Comparison of ENCODE assay signal across 9 mouse cellular contexts in the genomic region with DNA sequence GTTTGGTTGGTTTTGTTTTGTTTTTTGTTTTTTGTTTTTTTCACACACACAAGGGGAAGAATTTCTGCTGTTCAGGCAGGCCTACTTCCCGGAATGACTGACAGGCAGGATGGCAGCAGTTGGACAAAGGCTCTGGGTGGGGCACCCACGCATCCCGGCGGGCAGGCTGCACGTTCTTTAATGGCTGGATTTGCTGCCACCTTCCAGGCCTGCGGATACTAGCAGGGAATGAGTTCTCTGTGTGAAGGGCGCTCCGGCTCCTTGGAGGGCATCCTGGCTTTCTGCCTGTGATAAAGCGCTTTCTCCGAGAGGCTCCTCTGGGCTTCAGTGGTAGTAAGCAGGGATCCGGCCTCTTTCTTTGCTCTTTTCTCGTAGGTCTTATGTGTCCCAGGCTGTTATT. TPM values are rescaled to one million over a fixed set of nuclear protein-coding genes. Genes with fewer than 3 reads are reported as not detected.
DNase-seq lines count a peak whose midpoint lies in the region; ATAC-seq and TF ChIP-seq lines count a peak whose summit lies in the region.
"Had no signal": no experiment of that assay in that cellular context is flagged by ENCODE, and none has a peak within 500 bp of the region (broad histone marks: within the 10 kb centered on the region; RNA-seq: fewer than 3 reads in every experiment).

No protein-coding gene starts in this region.

- no peaks in the 10 kb centered on the region for H3K36me3 ChIP-seq in embryonic facial prominence, embryonic 15.5 days
- no peaks in the 10 kb centered on the region for H3K36me3 ChIP-seq in intestine, embryonic 15.5 days
- H3K36me3 ChIP-seq in neural tube, embryonic 12.5 days: no peaks in the 10 kb centered on the region

- intact Hi-C loops in left cerebral cortex, adult 2 months (cut with DNase I): loop anchor here (2.0 to 10.0 kb wide), 7 partner anchors 13 to 835 kb away; no protein-coding TSS in a partner anchor
- intact Hi-C loops in left cerebral cortex, postnatal 36 days (cut with DNase I): loop anchor here (2.0 to 10.0 kb wide), 7 partner anchors 45 to 977 kb away; no protein-coding TSS in a partner anchor

- no peak for TF ChIP-seq CTCF in left cerebral cortex, adult 2 months (IDR thresholded peaks at IDR 0.05)

- H3K27me3 ChIP-seq in embryonic facial prominence, embryonic 15.5 days: peaks cover 37% of the 10 kb centered on the region
- H3K27me3 ChIP-seq in intestine, embryonic 15.5 days (replicated peaks): peaks cover 13% of the 10 kb centered on the region; the same call in 1 of the 2 replicates
- no peaks in the 10 kb centered on the region for H3K27me3 ChIP-seq in neural tube, embryonic 12.5 days (replicated peaks)

- no peak for DNase-seq in left cerebral cortex, adult 2 months (ENCODE audit: extremely low spot score in 1 of 2, low spot score in 2 of 2)
- no peak for DNase-seq in left cerebral cortex, postnatal 36 days (ENCODE audit: low spot score in 2 of 2)
- no peak for DNase-seq in cerebellum, adult 9-11 months
- no peak for DNase-seq in thymus, postnatal 25 days

- H3K9ac ChIP-seq in embryonic facial prominence, embryonic 15.5 days: no peak overlapping the region
- no peak overlapping the region for H3K9ac ChIP-seq in intestine, embryonic 15.5 days
- H3K9ac ChIP-seq in neural tube, embryonic 12.5 days: peak overlapping the region; percentile 92
- H3K9ac ChIP-seq: liver, embryonic 14.5 days had no signal

- peaks cover 35% of the 10 kb centered on the region for H3K4me1 ChIP-seq in embryonic facial prominence, embryonic 15.5 days
- peaks cover 19% of the 10 kb centered on the region for H3K4me1 ChIP-seq in intestine, embryonic 15.5 days (replicated peaks)
- H3K4me1 ChIP-seq in neural tube, embryonic 12.5 days: peaks cover 47% of the 10 kb centered on the region

- peak overlapping the region; percentile 97 for H3K4me2 ChIP-seq in embryonic facial prominence, embryonic 15.5 days (replicated peaks)
- H3K4me2 ChIP-seq in intestine, embryonic 15.5 days (replicated peaks): peak overlapping the region; percentile 100
- peak overlapping the region; percentile 86 for H3K4me2 ChIP-seq in neural tube, embryonic 12.5 days (replicated peaks)

- H3K9me3 ChIP-seq in embryonic facial prominence, embryonic 15.5 days (replicated peaks): no peaks in the 10 kb centered on the region
- H3K9me3 ChIP-seq in intestine, embryonic 15.5 days: no peaks in the 10 kb centered on the region
- no peaks in the 10 kb centered on the region for H3K9me3 ChIP-seq in neural tube, embryonic 12.5 days

- peak overlapping the region; percentile 82 for H3K4me3 ChIP-seq in left cerebral cortex, adult 2 months
- peak overlapping the region; percentile 71 for H3K4me3 ChIP-seq in embryonic facial prominence, embryonic 15.5 days (replicated peaks)
- peak overlapping the region; percentile 69; the same call in 1 of the 2 replicates for H3K4me3 ChIP-seq in intestine, embryonic 15.5 days (replicated peaks)
- H3K4me3 ChIP-seq in neural tube, embryonic 12.5 days: peak overlapping the region; percentile 90

- peak overlapping the region; percentile 71 for H3K27ac ChIP-seq in left cerebral cortex, adult 2 months
- H3K27ac ChIP-seq in embryonic facial prominence, embryonic 15.5 days (replicated peaks): 0 out of 2 replicates have a peak overlapping the region, but pooled peaks have one; percentile 7
- H3K27ac ChIP-seq in intestine, embryonic 15.5 days: no peak overlapping the region
- H3K27ac ChIP-seq in neural tube, embryonic 12.5 days: 0 out of 2 replicates have a peak overlapping the region, but pooled peaks have one; percentile 3
- H3K27ac ChIP-seq: liver, embryonic 14.5 days had no signal

- no peak for ATAC-seq in embryonic facial prominence, embryonic 15.5 days (ENCODE audit: insufficient number of reproducible peaks, low FRiP score, low TSS enrichment, low read depth)
- no peak for ATAC-seq in intestine, embryonic 15.5 days
- ATAC-seq in neural tube, embryonic 12.5 days (ENCODE audit: low FRiP score, low read depth): no peak
- no peak for ATAC-seq in CD4-positive, CD25-positive, alpha-beta regulatory T cell, adult 4 months

- 47% methylated on average over 12 of the region's 12 CpGs for WGBS in embryonic facial prominence, embryonic 15.5 days
- 65% methylated on average over 12 of the region's 12 CpGs for WGBS in intestine, embryonic 15.5 days
- WGBS in neural tube, embryonic 12.5 days: 18% methylated on average over 12 of the region's 12 CpGs

RNA-seq across cellular contexts. Expression of a gene that starts 2.0 kb away (rescaled TPM):
- 10 to 100 TPM; 52.3 to 54.6 TPM for total RNA-seq in left cerebral cortex, adult 2 months (2021)
- total RNA-seq in left cerebral cortex, postnatal 36 days (2021): 10 to 100 TPM; 59.0 to 64.1 TPM
- polyA plus RNA-seq in embryonic facial prominence, embryonic 15.5 days (2015; fragmentation: Nextera tagmentation; extraction: Ambion mirVana): 23.0 and 24.1 TPM in 2 replicates
- 7.4 TPM in 2 replicates for polyA plus RNA-seq in intestine, embryonic 15.5 days (2015; fragmentation: Nextera tagmentation; extraction: Ambion mirVana)
- polyA plus RNA-seq in neural tube, embryonic 12.5 days (2016; fragmentation: Nextera tagmentation; extraction: Ambion mirVana): 48.8 and 49.0 TPM in 2 replicates
- not detected for polyA plus RNA-seq in CD4-positive, CD25-positive, alpha-beta regulatory T cell, adult 4 months (2017; shearing (Covaris generic))
